Mouse (Mus musculus) left cerebral cortex, postnatal 10 days (tissue): ENCODE measurements around the gene Nup93. TPM values are rescaled to one million over a fixed set of nuclear protein-coding genes. Genes with fewer than 3 reads are reported as not detected.

Source experiments
- DNase-seq, 2 experiments: peaks; one replicate each; pipeline ENCODE4 v3.0.0; 2021 to 2022; ENCODE audit warnings: low spot score in 2 of 2, mixed read lengths in 1 of 2; ENCODE audit errors: extremely low spot score in 1 of 2
- intact Hi-C: fragments of 180-260 bp; cut with DNase I; formaldehyde crosslinking; loops from one replicate; pipeline ENCODE4 v1.15.1; 2025
- total RNA-seq, 2 experiments: library from RNA; stranded (reverse); gene quantifications; 2 replicates each; pipeline ENCODE4 v1.2.3; 2021

Gene Nup93
- total RNA-seq, 2 experiments from 2014 or later = 49.1 to 51.0 TPM

DNA sequence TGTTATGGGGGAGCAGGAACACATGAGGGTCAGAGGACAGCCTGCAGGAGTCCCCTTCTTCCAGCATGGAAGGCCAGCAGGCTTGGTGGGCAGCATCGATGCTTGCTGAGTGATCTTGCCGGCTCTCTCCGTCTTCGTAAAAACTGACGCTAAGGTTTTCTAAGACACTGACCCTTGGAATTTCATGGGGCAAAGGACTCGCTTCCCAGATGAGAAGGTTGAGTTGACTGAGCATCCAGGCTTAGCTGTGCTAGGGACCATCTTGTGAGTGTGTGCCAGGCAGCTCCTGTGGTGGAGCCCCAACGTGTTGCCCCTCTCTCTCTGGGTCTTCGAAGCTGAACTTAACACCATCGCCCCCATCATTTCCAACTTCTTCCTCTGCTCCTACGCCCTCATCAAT, 128.3 kb downstream of the Nup93 start:
- DNase-seq = no peak
- intact Hi-C loops = loop anchor here (5.0 to 10.0 kb wide), 3 partner anchors 45 to 360 kb away; partner anchors contain the start of gene Herpud1

GRCm38 (mm10) chr8:94343290-94343689, 128.9 kb downstream of the Nup93 start:
- intact Hi-C loops = loop anchor here (5.0 to 10.0 kb wide), 3 partner anchors 44 to 359 kb away; partner anchors contain the start of gene Herpud1
- DNase-seq = peak; percentile 82 to 84

- no peak for DNase-seq
- intact Hi-C loops = loop anchor here (5.0 to 10.0 kb wide), 3 partner anchors 43 to 358 kb away; partner anchors contain the start of gene Herpud1
Measured at GRCm38 (mm10) chr8:94343778-94344320, 129.5 kb downstream of the Nup93 start.

- intact Hi-C loops = loop anchor here (10.0 kb wide), 1 partner anchor 239 kb away; no protein-coding TSS in a partner anchor
- DNase-seq = no peak
Measured at GRCm38 (mm10) chr8:94345657-94346056, 131.3 kb downstream of the Nup93 start.

- intact Hi-C loops = loop anchor here (10.0 kb wide), 1 partner anchor 239 kb away; no protein-coding TSS in a partner anchor
- no peak for DNase-seq
Measured at GRCm38 (mm10) chr8:94346264-94346663, 131.9 kb downstream of the Nup93 start.

- intact Hi-C loops = loop anchor here (10.0 kb wide), 1 partner anchor 236 kb away; no protein-coding TSS in a partner anchor
- no peak for DNase-seq
Measured at GRCm38 (mm10) chr8:94348425-94348824, 134.1 kb downstream of the Nup93 start.

DNA sequence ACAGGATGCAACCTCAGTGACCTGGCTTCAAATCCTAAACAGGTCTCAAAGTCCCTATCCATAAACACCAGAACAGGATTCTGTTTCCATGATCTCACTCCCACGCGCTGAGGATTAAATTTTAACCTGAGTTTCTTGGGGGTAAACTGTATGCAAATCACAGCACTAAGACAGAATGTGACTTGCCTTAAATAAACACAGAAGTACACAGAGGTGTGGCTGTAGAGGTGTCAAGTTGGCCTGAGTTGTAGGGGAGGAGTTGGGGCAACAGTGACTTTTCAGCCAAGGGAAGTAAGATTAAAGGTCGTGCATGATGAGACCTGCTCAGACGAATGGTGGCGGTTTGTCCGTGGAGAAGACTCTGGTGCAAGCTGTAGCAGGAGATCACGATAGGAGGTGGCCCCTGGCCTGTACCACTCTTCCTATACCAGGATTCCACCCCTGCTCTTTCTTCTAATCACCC, 139.7 kb downstream of the Nup93 start:
- no peak for DNase-seq
- intact Hi-C loops = no loop called here

GRCm38 (mm10) chr8:94354571-94354970, 140.2 kb downstream of the Nup93 start:
- intact Hi-C loops = no loop called here

GRCm38 (mm10) chr8:94357220-94357619, 142.9 kb downstream of the Nup93 start:
- intact Hi-C loops = no loop called here
- DNase-seq = no peak

More at GRCm38 (mm10) chr8:94354571-94354970, 140.2 kb downstream of the Nup93 start:
- no peak for DNase-seq

DNA sequence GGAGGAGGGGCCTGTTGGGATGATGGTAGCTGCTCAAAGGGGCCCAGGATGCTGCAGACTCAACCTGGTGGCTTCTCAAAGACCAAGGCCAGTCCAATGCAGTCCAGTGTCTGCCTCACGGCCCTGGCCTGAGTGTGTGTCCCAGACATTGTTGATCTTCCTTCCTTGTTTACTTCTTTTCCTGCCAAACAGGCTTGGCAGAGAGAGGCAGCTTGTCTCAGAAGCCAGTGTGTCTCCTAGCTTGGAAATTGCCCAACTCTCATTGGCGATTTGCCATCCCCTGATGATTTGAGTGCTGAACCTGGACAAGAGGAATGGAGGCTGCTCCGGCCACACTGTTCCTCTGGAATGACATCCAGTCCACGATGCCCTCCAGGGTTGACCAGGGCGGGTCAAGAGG, 144.2 kb downstream of the Nup93 start:
- intact Hi-C loops = no loop called here

DNA sequence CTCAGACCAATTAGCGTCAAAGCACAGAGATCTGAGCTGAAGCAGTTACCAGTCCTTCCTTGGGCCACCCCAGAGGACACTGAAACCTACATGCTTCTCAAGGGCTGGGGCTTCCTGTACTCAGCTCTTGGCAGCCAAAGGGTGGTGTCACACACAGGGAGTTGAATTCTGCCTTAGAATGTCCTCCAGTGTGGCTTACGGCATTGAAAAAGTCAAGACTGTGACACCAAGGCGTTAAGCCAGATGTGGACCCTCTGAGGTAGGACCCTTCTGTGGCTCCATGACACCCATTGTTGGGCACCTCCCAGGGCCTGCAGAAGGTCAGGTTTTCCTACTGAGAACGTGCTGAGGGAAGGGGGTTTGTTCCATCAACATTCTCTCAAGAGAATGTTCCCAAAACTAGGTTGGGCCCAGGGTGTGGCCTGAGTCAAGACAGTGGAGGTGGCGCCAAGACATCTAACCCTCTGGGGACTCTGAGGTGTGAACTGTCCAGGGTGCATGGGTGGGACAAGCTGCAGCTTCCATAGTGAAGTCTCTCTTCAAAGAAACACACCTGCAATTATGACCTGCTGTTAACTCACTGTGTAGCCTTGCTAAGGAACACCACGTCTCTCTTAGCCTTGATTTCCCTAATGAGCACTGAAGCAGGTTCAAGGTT, 147.5 kb downstream of the Nup93 start:
- intact Hi-C loops = no loop called here

More for the DNA sequence above, 144.2 kb downstream of the Nup93 start:
- peak; percentile 70 to 75 for DNase-seq

DNA sequence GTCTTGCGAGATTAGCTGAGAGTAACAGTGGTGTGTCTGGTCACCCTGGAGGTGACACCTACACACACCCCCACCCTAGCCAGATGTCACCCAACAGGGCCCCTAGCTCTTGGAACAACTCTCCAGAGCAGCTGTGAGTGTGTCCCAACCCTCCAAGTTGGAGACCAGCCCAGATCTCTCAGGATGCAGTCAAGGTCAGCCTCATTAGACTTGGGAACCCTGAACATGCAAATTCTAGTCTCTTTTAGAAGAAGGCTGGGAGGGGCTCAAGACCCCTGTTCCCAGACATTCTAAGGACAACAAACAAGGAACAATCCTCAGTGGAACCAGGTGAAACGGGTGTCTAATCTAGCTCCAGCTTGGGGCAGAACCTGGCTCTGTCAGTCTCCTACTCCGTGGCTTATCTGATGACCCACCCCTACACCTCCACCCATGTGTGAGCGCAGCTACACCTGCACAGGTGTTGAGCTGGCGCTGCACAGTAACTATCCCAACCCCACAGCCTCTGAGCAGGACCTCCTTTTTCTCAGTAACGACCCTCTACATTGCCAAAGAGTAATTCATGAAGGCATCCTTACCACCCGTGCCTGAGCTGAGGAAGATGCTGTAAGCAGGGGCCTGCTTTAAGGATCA, 148.4 kb downstream of the Nup93 start:
- intact Hi-C loops = no loop called here
- no peak for DNase-seq

More for the DNA sequence above, 147.5 kb downstream of the Nup93 start:
- DNase-seq = no peak

DNA sequence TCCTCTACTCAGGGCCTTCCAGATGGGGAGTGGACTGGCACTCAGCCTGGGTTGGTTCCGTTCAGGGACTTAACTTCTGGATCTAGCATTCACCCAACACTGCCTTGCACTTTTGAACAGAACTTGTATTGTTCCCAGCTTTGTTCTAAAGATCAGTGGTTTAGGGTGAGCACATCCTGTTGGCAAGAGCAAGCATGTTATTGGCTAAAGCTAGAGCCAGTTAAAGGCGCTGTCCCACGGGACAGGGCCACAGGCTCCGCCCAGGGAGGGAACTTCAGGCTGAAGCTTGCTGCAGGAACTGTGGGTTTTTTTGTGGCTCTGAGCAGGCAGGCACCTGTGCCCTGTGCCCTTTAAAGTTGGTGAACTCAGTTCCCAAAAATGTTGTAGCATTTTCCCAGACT, 148.9 kb downstream of the Nup93 start:
- intact Hi-C loops = no loop called here
- peak in 1 of 2 experiments; percentile 88 for DNase-seq

DNA sequence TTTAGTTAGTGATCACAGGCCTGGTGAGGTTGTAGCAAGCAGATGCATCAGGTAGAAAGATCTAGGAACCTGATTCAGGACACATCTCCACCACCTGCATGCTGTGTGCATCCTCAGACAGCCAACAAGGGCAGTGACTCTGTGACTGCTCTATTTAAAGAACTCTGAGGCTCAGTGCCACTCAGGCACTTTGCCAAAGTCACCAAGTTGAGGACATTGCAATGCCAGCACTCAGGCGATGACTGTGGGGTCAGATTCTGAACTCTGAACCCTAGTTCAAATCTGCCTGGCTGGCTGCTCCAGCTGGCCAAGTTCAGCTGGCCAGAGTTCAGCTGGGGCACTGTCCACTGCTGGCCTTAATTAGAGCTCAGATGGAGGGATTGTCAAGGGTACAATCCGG, 149.5 kb downstream of the Nup93 start:
- no peak for DNase-seq
- intact Hi-C loops = no loop called here

- no peak for DNase-seq
- intact Hi-C loops = no loop called here
Measured at GRCm38 (mm10) chr8:94364686-94365312, 150.4 kb downstream of the Nup93 start.

GRCm38 (mm10) chr8:94365410-94365981, 151.1 kb downstream of the Nup93 start:
- intact Hi-C loops = no loop called here

More at GRCm38 (mm10) chr8:94365410-94365981, 151.1 kb downstream of the Nup93 start:
- DNase-seq = no peak
